Mouse (Mus musculus) heart, adult 2 months (tissue): ENCODE measurements at regions not wholly inside any gene's neighbourhood (a gene's known extent, or its start where the extent isn't known, plus 50 kb on each side); places are given as distances from the start of the nearest gene placed in this dataset.

ENCODE experiments used
- CTCF ChIP-seq: fragments of 200-600 bp; IDR thresholded peaks from 2 replicates; pipeline ENCODE4 v1.8.1; 2022; ENCODE audit warnings: antibody characterized with exemption, mild to moderate bottlenecking, moderate library complexity
- POLR2A ChIP-seq: fragments of 200-500 bp; IDR thresholded peaks from 2 replicates; pipeline ENCODE4 v1.6.1; 2011; ENCODE audit warnings: mild to moderate bottlenecking, low read depth, low read length, control low read depth; ENCODE audit not compliant: insufficient read depth

DNA sequence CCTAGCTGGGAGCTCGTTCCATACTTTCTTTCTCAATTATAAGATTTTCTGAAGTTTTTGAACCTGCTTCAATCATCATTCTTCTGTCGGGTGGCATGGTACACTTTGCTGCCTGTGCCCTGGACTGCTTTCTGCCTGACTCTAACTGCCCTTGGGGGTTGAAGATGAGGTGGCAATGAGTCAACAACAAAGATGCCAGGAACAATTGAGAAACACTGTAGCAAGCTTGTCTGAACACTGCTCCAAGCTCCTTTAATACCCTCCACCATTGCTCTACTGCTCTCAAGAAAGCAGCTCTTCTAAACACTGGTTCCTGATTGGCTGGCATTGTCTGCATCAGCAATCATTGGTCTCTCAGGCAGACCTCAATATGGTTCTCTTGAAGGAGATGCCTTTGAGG lies 480.0 kb upstream of the Tmprss15 start:
- TF ChIP-seq POLR2A (no peak), CTCF (no peak)
